Mouse (Mus musculus) right cerebral cortex, postnatal 14 days (tissue): Measurements from ENCODE around the gene Wdfy2.
A peak's percentile ranks its signal among the peaks of the same experiment; 100 is the strongest.
"Not testable (repeated sequence)": the region's sequence is repeated elsewhere in the genome, so short reads cannot be mapped to it uniquely, and the experiment has no call there.

Experiments
- DNase-seq: peaks from one replicate; pipeline ENCODE4 v3.0.0; 2022

Gene Wdfy2

DNA sequence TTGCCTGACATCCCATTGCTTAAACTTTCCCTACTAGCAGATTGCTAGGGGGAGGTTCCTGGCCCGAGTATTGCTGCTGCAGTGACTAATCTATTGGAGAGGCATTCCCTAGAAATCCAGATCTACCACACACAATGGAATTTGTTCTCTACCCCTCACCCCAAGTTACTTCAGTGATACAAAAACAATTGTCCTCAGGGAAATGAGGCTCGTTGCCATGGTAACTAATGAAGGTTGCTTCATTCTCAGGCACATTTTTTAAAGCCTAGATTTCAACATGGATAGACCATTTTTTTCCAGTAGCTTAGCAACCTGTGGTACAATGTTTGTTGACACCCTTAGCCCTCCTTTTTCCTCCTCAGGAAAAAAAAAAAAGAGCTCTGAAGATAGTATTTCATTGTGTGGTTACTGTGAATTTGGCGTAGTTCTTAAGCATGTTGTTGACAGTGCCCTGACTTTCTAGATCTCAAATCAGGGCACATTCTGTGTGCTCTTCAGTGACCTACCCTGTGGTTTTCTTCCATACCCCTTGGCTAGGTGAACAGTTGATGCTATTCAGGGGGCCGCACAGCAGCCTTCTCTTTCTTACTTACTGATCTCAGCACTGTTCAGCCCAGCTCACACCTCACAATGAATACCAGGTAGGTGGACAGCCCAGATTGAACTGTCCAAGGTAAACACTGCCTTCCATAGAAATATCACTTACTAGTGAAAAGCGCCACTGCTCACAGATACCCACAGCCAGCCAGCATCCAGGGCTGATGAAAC is 42.8 kb downstream of the Wdfy2 start:
- no peak for DNase-seq

DNA sequence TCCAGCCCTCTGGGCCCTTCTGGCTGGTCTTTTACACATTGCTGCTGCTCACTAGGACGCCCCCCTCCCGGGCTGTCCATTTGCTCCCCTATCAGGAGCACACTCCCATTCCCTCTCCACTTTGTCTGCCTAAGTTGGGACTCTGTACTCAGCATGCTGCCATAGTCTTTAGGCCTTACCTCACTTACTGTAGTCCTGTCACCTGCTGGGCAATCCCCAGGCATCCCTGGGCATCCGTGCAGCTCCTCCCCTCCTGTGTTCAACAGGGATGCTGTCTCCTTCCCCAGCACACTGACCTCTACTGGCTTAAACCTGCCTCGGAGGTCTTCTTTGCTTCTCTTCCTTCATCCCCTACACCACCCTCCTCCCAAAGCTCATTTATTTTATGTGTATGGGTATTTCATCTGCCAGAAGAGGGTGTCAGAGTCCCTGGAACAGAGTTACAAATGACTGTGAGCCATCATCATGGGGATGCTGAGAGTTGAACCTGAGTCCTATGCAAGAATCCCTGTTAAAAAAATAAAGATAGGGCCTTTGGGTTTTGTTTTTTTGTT is 44.7 kb downstream of the Wdfy2 start:
- no peak for DNase-seq

DNA sequence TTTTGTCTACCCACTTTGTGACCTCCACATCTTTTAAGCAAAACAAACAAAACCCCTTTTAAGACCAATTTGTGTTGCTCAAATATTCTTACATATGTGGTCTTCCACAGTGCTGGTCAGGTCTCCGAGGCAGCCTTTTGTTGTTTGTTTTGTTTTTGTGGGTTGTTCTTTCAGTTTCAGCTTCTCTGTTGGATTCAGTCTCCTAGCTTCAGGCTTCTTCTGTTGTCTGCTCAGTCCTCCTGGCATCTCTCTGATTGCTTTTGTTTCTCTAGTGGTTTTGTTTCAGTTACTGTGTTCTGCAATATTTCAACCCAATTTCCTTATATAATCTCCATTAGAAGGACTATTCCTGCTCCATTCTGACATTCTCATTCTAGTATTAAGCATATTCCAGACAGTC is 46.1 kb downstream of the Wdfy2 start:
- no peak for DNase-seq

DNA sequence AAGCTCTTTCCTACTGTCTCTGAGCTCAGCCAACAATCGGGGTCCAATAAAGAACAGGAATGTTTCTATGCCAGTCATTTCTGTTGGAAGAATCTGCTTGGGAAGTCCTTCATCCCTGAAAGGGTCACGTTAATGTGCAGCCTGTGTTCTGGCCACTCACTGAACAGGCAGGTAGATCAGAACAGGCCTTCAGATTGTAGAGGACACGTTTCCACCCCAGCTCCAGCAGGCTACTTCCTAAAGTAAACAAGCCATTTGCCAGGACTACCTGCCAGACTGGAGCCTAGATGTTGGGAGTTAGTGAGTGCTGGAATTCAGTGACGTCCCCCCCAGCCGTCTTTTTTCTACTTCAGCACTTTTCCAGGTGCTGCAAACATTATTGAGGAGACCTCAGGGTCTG is 46.7 kb downstream of the Wdfy2 start:
- no peak for DNase-seq

DNA sequence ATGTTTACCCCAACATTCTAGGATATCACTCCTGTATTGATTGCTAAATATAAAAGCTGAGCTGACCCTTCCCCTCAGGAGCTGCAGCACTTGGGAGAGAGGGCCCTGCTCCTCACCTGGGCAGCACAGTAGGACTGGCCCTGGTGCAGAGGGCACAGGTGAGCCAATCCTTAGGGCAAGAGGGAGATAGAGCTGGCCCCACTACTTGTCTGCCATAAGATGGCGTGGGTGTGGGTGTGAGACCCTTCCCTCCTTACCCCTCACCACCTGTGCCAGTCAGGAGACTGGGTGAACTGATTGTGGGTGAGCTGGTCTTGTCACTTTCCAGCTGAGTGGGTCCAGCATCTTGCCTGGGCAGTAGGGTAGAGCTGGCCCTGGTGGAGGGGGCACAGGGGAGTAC is 47.2 kb downstream of the Wdfy2 start:
- DNase-seq, result no peak

DNA sequence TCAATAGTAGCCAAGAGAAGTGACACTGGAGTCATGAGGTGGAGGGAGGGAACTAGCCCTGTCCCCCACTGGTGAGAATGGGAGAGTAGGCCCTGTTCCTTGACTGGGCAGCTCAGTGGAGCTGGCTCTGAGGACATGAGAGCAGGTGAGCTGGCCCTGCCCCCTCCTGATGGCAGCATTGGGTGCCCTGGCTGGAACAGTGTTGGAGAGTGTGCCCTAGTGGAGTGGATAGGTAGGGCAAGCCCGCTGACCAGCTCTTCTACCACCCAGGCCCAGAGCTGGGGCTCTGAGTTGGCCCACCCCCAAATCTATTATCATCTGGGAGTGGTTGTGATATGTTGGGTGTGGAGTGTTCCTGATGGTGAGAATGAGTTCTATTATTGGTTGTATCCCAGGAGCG is 47.7 kb downstream of the Wdfy2 start:
- no peak for DNase-seq

DNA sequence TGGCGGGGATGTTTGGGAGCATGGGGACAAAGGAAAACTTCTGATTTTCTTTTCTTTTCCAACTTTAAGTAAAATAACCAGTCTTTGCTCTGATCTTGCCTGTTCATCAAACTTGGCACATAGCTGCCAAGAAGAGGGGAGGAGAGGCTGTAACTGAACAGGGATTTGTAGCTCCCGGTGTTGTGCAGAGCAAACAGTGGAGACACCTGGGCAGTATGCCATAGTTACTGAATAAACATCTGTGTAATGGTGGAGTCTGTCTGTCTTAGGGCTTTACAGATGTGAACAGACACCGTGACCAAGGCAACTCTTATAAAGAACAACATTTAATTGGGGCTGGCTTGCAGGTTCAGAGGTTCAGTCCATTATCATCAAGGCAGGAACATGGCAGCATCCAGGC is 53.9 kb downstream of the Wdfy2 start:
- no peak for DNase-seq

DNA sequence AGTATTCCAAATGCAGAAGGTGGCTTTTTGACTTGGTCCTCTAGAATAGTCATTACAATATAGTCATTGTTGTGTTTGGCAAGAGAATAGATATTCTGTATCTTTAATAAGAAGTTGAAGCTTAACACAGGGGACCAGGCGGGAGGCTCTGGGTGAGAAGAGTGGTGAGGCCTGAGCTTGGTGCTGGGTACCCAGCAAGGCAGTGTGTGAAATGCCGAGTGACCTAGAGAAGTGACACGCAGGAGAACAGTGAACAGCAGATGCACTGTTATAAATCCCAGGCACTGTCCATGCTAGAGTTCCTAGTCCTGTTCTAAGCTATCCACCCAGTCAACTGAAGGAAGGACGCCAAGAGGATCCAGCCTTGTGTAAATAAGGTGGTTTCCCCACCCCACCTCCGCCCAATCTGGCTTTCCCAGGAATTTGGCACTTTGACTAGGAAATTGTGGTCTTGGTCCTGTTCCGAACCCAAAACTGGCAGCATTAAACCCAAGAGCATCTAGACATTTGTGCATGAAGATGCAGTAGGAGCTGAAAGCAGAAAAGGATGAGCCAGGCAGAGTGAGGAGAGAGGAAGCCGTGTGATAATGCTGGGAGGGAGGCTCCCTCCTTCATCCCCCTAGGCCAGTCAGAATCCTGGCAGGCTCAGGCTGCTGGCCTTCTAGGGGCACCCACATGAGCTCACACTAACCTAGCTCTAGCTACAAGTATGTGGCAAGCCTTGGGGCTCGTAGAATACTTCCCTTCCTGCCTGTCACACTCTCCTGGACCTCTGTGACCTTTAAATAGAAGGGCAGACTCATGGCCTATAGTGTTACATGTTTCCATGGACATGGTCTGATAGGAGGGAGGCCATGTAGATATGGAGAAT is 55.5 kb downstream of the Wdfy2 start:
- peak; percentile 38 for DNase-seq

DNA sequence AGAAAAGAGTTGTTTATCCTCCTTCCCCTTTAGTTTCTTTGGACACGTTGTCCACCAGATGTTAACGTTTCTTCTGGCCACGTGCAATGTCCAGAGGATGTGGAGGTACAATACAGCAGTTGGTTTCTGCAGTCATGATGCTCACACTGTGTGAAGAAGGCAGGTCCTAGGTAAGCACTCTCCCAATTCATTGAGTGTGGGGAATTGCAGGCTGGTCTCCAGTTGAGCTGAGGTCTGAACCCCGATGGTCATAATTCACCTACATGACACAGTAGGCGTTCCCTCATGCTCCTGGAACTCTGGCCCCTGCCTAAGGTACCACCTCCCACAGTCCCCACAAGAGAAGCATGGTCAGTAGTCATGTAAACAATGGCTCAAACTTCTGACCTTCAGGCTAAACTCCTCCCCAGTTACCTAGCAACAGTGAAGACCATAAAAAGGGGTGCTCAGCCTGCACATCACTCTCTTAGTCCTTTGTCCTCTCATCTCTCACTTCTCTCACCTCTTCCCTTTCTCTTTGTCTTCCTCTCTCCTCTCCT is 56.2 kb downstream of the Wdfy2 start:
- DNase-seq, result not testable (repeated sequence)

DNA sequence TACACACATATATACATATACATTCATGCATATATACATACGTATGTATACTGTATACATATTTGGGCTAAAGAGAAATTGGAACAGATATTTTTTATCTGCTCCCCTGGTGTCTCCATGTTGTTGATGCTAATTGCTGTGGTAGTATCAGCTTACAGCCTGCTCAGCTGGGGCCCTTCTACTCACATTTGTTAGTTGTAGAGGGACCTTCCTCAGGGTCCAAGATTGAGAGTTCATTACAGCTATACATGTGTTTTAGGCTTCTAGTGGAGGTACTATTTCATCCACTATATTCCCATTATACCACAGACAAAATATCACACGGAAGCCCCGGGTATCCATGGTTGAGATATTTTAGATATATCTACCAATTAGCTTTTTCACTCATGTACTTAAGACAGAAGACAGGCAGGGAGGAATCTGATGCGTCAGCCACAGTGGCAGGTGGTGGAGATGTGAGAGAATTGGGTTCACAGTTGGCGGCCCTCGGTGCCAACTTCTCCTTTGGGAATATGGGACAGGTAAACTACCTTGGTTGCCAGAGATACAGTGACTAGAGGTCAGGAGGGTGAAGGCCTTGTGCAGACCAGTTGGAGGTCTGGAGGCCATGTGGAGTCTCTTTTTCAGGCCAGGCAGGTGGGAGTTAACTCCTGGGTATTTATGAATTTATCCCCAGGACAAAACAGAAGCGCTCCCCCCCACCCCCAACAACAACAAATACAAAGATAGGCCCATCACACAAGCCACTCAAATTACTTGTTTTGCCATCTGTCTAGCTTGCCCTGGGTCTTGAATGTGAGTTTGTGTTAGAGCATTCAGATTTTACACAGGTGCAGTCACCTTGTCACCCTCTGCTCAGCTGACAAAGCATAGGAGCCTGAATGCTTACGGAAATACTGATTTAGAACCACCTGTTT is 57.7 kb downstream of the Wdfy2 start:
- DNase-seq, result no peak

DNA sequence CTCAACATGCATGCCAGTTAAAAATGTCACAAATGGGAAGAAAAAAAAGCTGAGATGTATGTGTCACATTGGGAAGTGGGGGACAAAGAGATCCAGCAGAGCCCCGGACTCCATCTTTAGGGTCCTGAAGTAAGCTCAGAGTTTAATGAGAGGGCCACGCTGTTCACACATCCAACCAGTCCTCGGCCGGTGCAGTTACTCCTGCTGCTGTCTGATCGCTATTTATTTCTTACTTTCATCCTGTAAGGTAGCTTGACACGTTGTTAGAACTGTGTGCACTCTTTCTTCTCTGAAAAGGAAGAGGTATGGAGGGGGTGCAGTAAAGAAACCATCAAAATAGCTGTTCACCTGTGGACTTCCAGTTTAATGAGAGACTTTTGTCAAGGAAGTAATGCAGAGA is 60.6 kb downstream of the Wdfy2 start:
- DNase-seq, result no peak

DNA sequence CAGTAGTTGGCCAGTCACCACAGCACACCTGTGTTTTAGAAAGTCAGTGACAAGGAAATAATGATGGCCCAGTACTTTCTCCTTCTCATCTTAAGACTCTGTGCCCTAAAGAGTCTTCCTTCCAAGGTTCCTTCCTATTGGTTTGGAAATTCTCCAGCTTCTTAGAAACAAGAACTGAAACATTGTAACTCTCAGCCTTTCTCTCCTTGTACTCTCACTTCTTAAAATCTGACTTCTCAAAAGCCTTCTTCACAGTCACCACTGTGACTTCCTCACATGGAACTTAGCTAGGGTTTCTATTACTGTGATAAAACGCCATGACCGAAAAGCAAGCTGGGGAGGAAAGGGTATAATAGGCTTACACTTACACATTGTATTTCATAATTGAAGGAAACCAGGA is 70.4 kb downstream of the Wdfy2 start:
- no peak for DNase-seq

DNA sequence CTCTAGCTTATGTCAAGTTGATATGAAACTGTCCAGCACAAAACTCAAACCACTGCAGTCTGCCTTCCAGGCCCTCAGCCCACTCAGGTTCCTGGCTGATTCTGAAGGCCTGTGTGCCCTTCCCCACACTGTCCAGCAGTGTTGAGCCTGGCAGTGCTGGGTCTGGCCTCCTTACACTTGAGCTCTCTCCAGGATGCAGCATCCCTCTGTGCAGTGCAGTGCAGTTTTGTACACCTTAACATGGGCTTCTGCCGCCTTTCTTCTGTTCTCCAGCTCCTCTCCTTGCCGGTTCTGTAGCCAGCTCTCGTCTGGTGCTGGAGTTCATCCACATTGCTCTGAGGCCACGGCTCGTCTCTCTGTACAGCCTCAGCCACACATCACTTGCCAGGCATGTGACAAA is 71.1 kb downstream of the Wdfy2 start:
- DNase-seq, result no peak

DNA sequence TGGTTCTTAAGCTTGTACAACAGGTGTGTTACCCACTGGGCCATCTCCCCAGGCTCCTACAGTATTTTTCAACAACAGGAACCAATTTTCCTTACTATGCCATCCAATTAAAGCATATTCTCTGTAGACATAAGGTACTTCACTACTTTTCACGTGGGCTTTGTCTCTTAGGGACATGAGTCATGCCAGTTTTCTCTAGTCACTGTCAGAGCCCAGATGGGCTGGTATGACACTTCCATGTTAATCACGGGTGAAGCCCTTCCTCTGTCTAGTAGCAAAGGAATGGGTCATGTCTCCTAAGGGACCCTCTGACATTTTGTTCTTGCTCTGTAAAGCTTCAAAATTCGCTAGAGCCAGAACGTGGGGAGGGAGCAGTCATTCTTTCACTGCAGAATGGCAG is 73.4 kb downstream of the Wdfy2 start:
- DNase-seq, result no peak

DNA sequence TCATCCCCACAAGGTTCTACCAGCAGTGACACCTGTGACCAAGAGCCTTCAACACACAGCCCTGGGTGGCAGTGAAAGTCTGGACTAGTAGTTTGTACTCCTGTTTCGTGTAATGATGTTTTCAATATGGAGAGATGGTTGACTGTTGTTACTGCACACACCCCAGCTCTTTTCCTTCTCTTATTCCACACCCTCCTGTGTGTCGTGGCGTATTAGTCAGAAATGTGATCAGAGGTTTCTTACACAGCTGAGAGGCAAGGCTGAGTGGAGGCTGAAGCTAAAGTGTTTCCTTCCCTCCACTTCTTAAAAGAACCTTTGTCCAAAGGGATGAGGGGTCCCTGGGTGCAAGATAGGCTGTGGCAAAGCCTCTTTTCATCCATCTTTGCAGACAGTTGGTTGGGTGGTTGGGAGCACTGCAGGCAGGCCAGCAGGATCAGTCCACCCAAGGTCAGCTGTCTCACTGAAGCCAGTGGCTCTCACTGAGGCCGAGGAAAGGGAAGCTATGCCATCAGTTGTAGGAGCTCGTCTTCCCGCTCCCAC is 77.7 kb downstream of the Wdfy2 start:
- DNase-seq, result no peak

DNA sequence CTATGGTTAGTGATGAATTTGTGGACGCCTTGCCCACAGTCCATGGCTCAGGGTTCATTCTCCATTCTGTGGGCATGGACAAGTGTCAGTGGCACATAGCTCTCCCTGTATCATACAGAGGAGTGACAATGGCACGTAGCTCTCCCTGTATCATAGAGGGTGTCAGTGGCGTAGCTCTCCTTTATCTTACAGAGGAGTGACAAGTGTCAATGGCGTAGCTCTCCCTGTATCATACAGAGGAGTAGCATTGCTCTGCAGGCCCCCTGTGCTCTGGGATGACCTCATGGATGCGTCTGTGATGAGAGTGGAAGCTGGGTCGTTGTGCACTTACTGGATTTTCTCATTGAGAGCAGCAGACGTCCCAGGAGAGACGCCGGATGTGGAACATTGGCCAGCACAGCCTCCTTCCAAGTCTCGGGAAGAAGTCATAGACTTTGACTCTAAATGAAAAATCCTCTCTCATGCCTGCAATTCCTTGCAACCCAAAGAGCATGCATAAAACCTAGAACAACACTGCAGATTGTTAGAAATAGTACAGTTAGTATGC is 79.1 kb downstream of the Wdfy2 start:
- no peak for DNase-seq

DNA sequence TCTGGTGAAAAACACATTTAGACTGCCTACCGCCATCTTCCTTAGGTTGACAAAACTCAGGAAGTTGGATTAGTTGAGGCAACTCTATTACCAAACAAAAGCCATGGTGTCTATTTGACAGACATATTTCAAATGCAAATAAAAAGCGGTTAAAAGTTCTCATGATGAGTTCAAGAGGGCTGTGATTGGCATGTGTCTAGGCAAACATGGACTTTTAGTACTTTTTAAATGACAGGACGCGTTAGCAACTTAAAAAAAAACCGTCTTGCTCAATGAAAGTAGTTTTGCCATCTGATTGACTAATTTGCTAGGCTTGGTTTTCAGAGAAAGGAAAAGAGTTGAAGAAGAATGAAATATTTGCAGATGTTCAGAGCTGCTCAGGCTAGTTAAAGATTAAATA is 83.9 kb downstream of the Wdfy2 start:
- no peak for DNase-seq

DNA sequence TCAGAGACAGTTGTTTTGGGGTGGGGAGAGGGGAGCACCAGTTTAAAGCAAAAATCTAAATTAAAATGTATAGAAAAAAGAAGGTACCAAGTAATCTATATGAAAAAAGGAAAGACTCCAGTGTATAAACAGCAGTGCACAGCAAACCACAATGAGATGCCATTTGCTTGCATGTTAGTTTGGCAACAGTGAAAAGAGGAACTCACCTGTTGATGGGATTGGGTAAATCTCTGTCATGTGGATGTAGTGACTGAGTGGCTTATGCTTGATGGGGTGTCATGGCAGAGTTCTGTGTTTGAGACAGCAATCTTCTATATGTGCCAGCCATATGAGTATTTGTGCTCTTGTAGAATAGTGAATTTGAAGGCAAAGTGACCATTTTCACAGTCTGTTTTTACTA is 85.2 kb downstream of the Wdfy2 start:
- DNase-seq, result no peak

DNA sequence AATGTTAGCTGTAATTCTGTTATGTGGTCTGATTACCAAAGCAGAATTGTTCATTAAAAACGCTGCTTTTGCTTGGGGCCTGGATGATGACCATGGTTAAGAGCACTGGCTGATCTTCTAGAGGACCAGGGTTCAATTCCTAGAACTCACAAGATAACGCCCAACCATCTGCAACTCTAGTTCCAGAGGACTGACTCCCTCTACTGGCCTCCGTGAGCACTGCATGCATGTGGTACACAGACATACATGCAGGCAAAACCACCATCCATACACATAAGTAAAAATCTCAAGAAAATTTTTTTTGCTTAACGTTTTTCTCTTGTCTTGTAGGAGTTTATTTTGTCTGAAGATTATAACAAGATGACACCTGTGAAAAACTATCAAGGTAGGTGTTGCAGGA is 87.3 kb downstream of the Wdfy2 start:
- DNase-seq, result no peak

DNA sequence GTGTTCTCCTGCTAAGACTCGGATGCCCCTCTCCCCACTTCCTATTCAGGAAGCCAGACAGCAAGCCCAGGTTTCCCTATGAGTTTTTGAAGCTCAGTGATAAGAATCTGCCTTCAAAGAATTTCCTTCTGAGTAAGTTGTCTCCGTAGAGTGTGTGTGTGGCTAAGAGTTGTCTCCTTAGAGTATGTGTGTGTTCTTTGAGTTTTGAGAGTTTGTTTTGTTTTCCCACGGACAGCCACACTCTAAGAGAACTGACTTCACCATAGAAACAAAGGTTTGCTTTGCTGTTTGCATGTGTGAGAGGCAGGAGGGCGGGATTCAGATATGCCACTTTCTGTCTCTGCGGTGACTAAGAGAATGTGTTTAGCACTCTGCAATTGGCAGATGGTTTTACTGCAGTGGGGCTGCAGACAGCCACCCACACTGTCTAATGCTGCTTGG is 90.6 kb downstream of the Wdfy2 start:
- DNase-seq, result no peak

DNA sequence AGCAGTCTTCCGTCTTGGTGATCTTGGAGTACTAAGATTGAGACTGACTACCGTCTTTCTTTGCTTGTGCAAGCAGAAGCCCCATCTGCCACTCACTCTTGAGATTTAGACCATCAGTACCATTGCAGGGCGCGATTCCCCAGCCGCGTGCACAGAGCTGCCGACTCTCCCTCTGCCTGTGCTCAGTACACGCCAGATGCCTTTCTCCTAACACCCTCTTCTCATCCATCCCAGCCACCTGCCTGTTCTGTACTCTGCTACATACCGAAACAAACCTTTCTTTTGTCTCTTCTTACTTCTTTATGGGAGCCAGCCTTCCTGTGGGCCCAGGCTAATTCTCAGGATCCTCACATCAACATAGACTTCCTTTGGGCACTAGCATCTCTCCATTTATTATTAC is 97.9 kb downstream of the Wdfy2 start:
- DNase-seq, result no peak
